Mouse (Mus musculus): Measurements from ENCODE around the gene Serpina1e. TPM values are rescaled to one million over a fixed set of nuclear protein-coding genes. Genes with fewer than 3 reads are reported as not detected.

Serpina1e gene
- polyA plus RNA-seq, 1 experiment = 0.53 TPM

DNA sequence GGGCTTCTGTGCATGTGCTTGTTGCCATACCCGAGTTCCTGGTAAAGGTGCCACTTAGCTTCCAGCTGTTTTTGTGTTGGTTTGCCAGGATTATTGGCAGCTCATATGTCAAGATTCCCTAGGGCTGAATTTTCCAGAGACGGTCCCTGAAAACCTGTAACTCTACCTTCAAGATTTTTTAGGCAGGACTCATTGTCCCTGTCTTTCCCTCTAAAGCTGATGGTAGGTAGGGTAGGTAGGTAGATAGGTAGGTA is 30.7 kb upstream of the Serpina1e start:
- Histone ChIP-seq H3K4me2 (ENCODE audit: low read depth) (no peak overlapping the region), H3K4me3 (no peak overlapping the region), H3K36me3 (ENCODE audit: control insufficient read depth, insufficient read depth) (no peaks in the 10 kb centered on the region), H3K79me2 (ENCODE audit: control insufficient read depth, insufficient read depth) (no peaks in the 10 kb centered on the region), H3ac (ENCODE audit: control insufficient read depth, insufficient read length) (no peak overlapping the region), H3K27me3 (ENCODE audit: control insufficient read depth, insufficient read depth, insufficient read length) (peaks cover 6% of the 10 kb centered on the region)
- TF ChIP-seq REST (IDR thresholded peaks at IDR 0.05; ENCODE audit: insufficient read depth, insufficient read length) (no peak), POLR2A (IDR thresholded peaks at IDR 0.05; ENCODE audit: insufficient read length, low read depth) (no peak), MYOD1 (IDR thresholded peaks at IDR 0.05; ENCODE audit: control insufficient read depth in 1 of 3, insufficient read length in 2 of 3, low read depth in 2 of 3) (no peak), MAX (IDR thresholded peaks at IDR 0.05; ENCODE audit: low read depth) (no peak), E2F4 (IDR thresholded peaks at IDR 0.05; ENCODE audit: insufficient read depth) (no peak), CEBPB (IDR thresholded peaks at IDR 0.05; ENCODE audit: insufficient read depth, poor library complexity, severe bottlenecking) (no peak), POLR2AphosphoS2 (IDR thresholded peaks at IDR 0.05; ENCODE audit: insufficient read length, low read depth) (no peak), MYOG (IDR thresholded peaks at IDR 0.05; ENCODE audit: control insufficient read depth in 1 of 3, insufficient read depth in 1 of 3, insufficient read length in 2 of 3, low read depth in 2 of 3) (no peak), TCF3 (IDR thresholded peaks at IDR 0.05; ENCODE audit: insufficient read length, low read depth) (no peak), USF1 (IDR thresholded peaks at IDR 0.05; ENCODE audit: low read depth) (no peak), TCF12 (IDR thresholded peaks at IDR 0.05; ENCODE audit: insufficient read depth, poor library complexity, severe bottlenecking) (no peak), SRF (IDR thresholded peaks at IDR 0.05; ENCODE audit: control insufficient read depth, insufficient read length, low read depth) (no peak)

DNA sequence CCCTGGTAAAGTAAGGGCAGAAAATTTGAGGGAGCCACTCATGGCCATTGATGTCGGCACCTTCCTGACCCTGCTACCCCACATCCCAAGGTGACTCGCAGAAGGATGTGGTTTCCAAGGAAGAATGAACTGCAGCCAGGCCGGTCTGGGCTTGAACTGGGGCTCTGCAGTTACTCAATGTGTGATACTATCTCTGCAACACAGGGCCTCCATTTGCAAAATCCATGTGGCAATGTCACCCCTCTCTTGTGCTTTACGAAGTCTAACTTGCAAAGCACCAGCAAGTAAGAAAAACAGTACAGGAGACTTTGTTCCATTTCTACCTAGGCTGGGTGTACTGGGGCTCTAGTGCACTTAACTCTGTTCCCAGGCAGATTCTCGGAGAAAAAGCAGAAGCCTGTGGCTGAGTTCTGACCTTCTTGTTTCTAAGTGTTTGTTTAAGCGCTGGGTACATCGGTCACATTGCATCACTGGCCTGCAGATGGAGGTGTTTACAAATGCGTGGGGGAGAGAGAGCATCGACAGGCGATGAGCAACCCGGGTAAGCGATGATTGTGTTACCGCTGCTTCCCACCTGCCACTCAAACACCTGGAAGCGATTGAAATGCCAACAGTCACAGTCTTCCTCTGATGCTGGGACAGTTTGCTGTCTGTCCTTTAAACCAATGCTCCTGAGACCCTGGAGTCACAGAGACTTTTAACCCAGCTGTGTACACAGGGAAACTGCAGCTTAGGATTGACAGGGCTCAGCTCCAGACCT is 30.2 kb upstream of the Serpina1e start:
- no peak overlapping the region for H3K4me3 ChIP-seq
- H3K36me3 ChIP-seq (ENCODE audit: control insufficient read depth, insufficient read depth) = no peaks in the 10 kb centered on the region
- no peaks in the 10 kb centered on the region for H3K79me2 ChIP-seq (ENCODE audit: control insufficient read depth, insufficient read depth)
- TF ChIP-seq MYOG (IDR thresholded peaks at IDR 0.05; ENCODE audit: control insufficient read depth in 1 of 3, insufficient read depth in 1 of 3, insufficient read length in 2 of 3, low read depth in 2 of 3) (no peak), TCF3 (IDR thresholded peaks at IDR 0.05; ENCODE audit: insufficient read length, low read depth) (no peak), POLR2A (IDR thresholded peaks at IDR 0.05; ENCODE audit: insufficient read length, low read depth) (no peak), TCF12 (IDR thresholded peaks at IDR 0.05; ENCODE audit: insufficient read depth, poor library complexity, severe bottlenecking) (no peak), MYOD1 (IDR thresholded peaks at IDR 0.05; ENCODE audit: control insufficient read depth in 1 of 3, insufficient read length in 2 of 3, low read depth in 2 of 3) (no peak), CEBPB (IDR thresholded peaks at IDR 0.05; ENCODE audit: insufficient read depth, poor library complexity, severe bottlenecking) (no peak), REST (IDR thresholded peaks at IDR 0.05; ENCODE audit: insufficient read depth, insufficient read length) (no peak), MAX (IDR thresholded peaks at IDR 0.05; ENCODE audit: low read depth) (no peak), USF1 (IDR thresholded peaks at IDR 0.05; ENCODE audit: low read depth) (no peak), SRF (IDR thresholded peaks at IDR 0.05; ENCODE audit: control insufficient read depth, insufficient read length, low read depth) (no peak), POLR2AphosphoS2 (IDR thresholded peaks at IDR 0.05; ENCODE audit: insufficient read length, low read depth) (no peak)
- H3ac ChIP-seq (ENCODE audit: control insufficient read depth, insufficient read length) = no peak overlapping the region
- no peak overlapping the region for H3K4me2 ChIP-seq (ENCODE audit: low read depth)
- H3K27me3 ChIP-seq (ENCODE audit: control insufficient read depth, insufficient read depth, insufficient read length) = peaks cover 6% of the 10 kb centered on the region

DNA sequence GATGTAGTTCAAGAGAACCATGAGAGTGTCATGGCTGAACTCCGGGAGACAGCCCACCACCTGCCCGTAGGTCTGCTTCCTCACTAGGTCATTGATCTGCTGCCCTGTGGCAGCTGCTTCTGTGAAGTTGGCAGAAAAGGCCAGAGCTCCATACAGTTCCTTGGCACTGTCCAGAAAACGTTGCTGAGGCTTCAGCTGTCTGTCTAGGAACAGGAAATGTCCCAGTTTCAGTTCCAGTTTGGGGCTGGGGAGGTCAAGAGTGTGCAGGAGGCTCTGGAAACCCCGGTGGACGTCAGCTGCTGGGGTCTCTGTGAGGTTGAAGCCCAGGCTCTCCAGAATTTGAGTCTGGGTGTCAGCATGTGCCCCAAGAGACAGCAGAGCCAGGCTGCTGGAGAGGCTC is 27.1 kb upstream of the Serpina1e start:
- Histone ChIP-seq H3ac (ENCODE audit: control insufficient read depth, insufficient read length) (no peak overlapping the region), H3K4me2 (ENCODE audit: low read depth) (peak overlapping the region; percentile 24), H3K36me3 (ENCODE audit: control insufficient read depth, insufficient read depth) (no peaks in the 10 kb centered on the region), H3K27me3 (ENCODE audit: control insufficient read depth, insufficient read depth, insufficient read length) (peaks cover 10% of the 10 kb centered on the region), H3K79me2 (ENCODE audit: control insufficient read depth, insufficient read depth) (no peaks in the 10 kb centered on the region), H3K4me3 (no peak overlapping the region)
- TF ChIP-seq MAX (IDR thresholded peaks at IDR 0.05; ENCODE audit: low read depth) = no peak
- no peak for TF ChIP-seq TCF3 (IDR thresholded peaks at IDR 0.05; ENCODE audit: insufficient read length, low read depth)
- TF ChIP-seq MYOD1 (IDR thresholded peaks at IDR 0.05; ENCODE audit: control insufficient read depth in 1 of 3, insufficient read length in 2 of 3, low read depth in 2 of 3) = no peak
- TF ChIP-seq TCF12 (IDR thresholded peaks at IDR 0.05; ENCODE audit: insufficient read depth, poor library complexity, severe bottlenecking) = no peak
- TF ChIP-seq POLR2A (IDR thresholded peaks at IDR 0.05; ENCODE audit: insufficient read length, low read depth) = no peak
- TF ChIP-seq REST (IDR thresholded peaks at IDR 0.05; ENCODE audit: insufficient read depth, insufficient read length) = no peak
- TF ChIP-seq SRF (IDR thresholded peaks at IDR 0.05; ENCODE audit: control insufficient read depth, insufficient read length, low read depth) = no peak
- no peak for TF ChIP-seq MYOG (IDR thresholded peaks at IDR 0.05; ENCODE audit: control insufficient read depth in 1 of 3, insufficient read depth in 1 of 3, insufficient read length in 2 of 3, low read depth in 2 of 3)
- no peak for TF ChIP-seq POLR2AphosphoS2 (IDR thresholded peaks at IDR 0.05; ENCODE audit: insufficient read length, low read depth)
- TF ChIP-seq CEBPB (IDR thresholded peaks at IDR 0.05; ENCODE audit: insufficient read depth, poor library complexity, severe bottlenecking) = no peak
- no peak for TF ChIP-seq E2F4 (IDR thresholded peaks at IDR 0.05; ENCODE audit: insufficient read depth)
- no peak for TF ChIP-seq USF1 (IDR thresholded peaks at IDR 0.05; ENCODE audit: low read depth)

DNA sequence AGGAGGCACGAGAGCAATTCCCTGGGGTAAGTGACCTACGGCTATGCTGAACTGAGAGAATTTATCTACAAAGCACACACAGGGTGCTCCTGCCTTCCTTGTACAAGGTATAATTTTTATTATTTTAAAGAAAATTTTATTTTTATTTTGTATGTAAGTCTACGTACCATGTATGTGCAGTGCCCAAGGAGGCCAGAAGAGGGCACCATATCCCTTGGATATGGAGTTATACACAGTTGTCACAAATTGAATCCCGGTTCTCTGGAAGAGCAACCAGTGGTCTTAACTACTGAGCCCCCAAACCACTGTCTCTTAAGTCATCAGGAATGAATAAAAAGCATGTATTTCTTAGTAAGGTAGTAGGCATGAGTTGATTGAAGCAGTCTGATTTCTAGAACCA is 26.2 kb upstream of the Serpina1e start:
- TF ChIP-seq TCF12 (IDR thresholded peaks at IDR 0.05; ENCODE audit: insufficient read depth, poor library complexity, severe bottlenecking) (no peak), CEBPB (IDR thresholded peaks at IDR 0.05; ENCODE audit: insufficient read depth, poor library complexity, severe bottlenecking) (no peak), MAX (IDR thresholded peaks at IDR 0.05; ENCODE audit: low read depth) (no peak), MYOD1 (IDR thresholded peaks at IDR 0.05; ENCODE audit: control insufficient read depth in 1 of 3, insufficient read length in 2 of 3, low read depth in 2 of 3) (no peak), MYOG (IDR thresholded peaks at IDR 0.05; ENCODE audit: control insufficient read depth in 1 of 3, insufficient read depth in 1 of 3, insufficient read length in 2 of 3, low read depth in 2 of 3) (no peak), POLR2AphosphoS2 (IDR thresholded peaks at IDR 0.05; ENCODE audit: insufficient read length, low read depth) (no peak), POLR2A (IDR thresholded peaks at IDR 0.05; ENCODE audit: insufficient read length, low read depth) (no peak), REST (IDR thresholded peaks at IDR 0.05; ENCODE audit: insufficient read depth, insufficient read length) (no peak), SRF (IDR thresholded peaks at IDR 0.05; ENCODE audit: control insufficient read depth, insufficient read length, low read depth) (no peak), USF1 (IDR thresholded peaks at IDR 0.05; ENCODE audit: low read depth) (no peak), TCF3 (IDR thresholded peaks at IDR 0.05; ENCODE audit: insufficient read length, low read depth) (no peak), E2F4 (IDR thresholded peaks at IDR 0.05; ENCODE audit: insufficient read depth) (no peak)
- H3K27me3 ChIP-seq (ENCODE audit: control insufficient read depth, insufficient read depth, insufficient read length) = peaks cover 10% of the 10 kb centered on the region
- no peaks in the 10 kb centered on the region for H3K79me2 ChIP-seq (ENCODE audit: control insufficient read depth, insufficient read depth)
- H3ac ChIP-seq (ENCODE audit: control insufficient read depth, insufficient read length) = no peak overlapping the region
- no peak overlapping the region for H3K4me2 ChIP-seq (ENCODE audit: low read depth)
- no peak overlapping the region for H3K4me3 ChIP-seq
- no peaks in the 10 kb centered on the region for H3K36me3 ChIP-seq (ENCODE audit: control insufficient read depth, insufficient read depth)

All from myocyte (in vitro differentiated cells).